Mouse (Mus musculus) kidney, embryonic 14.5 days (tissue): Measurements from ENCODE around the gene Kcnj15. TPM values are rescaled to one million over a fixed set of nuclear protein-coding genes. Genes with fewer than 3 reads are reported as not detected.

Source experiments
- ATAC-seq: fragments of 200-750 bp; cut with Nextera tagmentation; 2 replicates; pipeline ENCODE4 v1.8.0; 2017; ENCODE audit warnings: moderate number of reproducible peaks, mild to moderate bottlenecking, moderate TSS enrichment, moderate library complexity; ENCODE audit not compliant: low FRiP score, low TSS enrichment
- H3K27ac ChIP-seq: fragments of 300-500 bp; sonication (generic); 2 replicates; pipeline ENCODE4 v1.5.1; 2014; ENCODE audit warnings: low read depth, mild to moderate bottlenecking, low read length, moderate library complexity, mixed read lengths
- H3K27me3 ChIP-seq: fragments of 300-500 bp; sonication (generic); 2 replicates; pipeline ENCODE4 v1.6.1; 2014; ENCODE audit warnings: mild to moderate bottlenecking, low read length; ENCODE audit not compliant: control insufficient read depth, insufficient read depth
- H3K36me3 ChIP-seq: fragments of 300-500 bp; sonication (generic); 2 replicates; pipeline ENCODE4 v1.6.1; 2014; ENCODE audit warnings: low read length, mixed read lengths; ENCODE audit not compliant: control insufficient read depth, insufficient read depth
- H3K4me1 ChIP-seq: fragments of 300-500 bp; sonication (generic); 2 replicates; pipeline ENCODE4 v1.6.1; 2014; ENCODE audit warnings: low read length, mixed read lengths; ENCODE audit not compliant: control insufficient read depth, insufficient read depth
- H3K4me2 ChIP-seq: fragments of 300-500 bp; sonication (generic); replicated peaks from 2 replicates; pipeline ENCODE4 v1.6.1; 2014; ENCODE audit warnings: low read depth, mild to moderate bottlenecking, low read length
- H3K4me3 ChIP-seq: fragments of 300-500 bp; sonication (generic); 2 replicates; pipeline ENCODE4 v1.5.1; 2014; ENCODE audit warnings: mild to moderate bottlenecking, low read length
- H3K9ac ChIP-seq: fragments of 300-500 bp; sonication (generic); 2 replicates; pipeline ENCODE4 v1.6.1; 2014; ENCODE audit warnings: low read depth, mild to moderate bottlenecking, low read length, moderate library complexity
- H3K9me3 ChIP-seq: fragments of 300-500 bp; sonication (generic); 2 replicates; pipeline ENCODE4 v1.6.1; 2016; ENCODE audit warnings: low read length; ENCODE audit not compliant: control insufficient read depth
- WGBS: fragments of 180-500 bp; shearing (Covaris S2); extraction: QIAGEN DNeasy Blood & Tissue Kit; methylation state at CpG from one replicate; pipeline ENCODE4 v1.1.7; 2014; 5-methylcytosine and 5-hydroxymethylcytosine counted together
- polyA plus RNA-seq: library from polyadenylated mRNA; unstranded; fragments of >200 nt; fragmentation: Nextera tagmentation; extraction: Ambion mirVana; gene quantifications from 2 replicates; pipeline ENCODE4 v1.2.1, GENCODE M21; 2014

Kcnj15 gene
- polyA plus RNA-seq, 1 experiment from 2014 or later = 1.3 TPM

GRCm38 (mm10) chr16:95221051-95221450 lies 36.3 kb upstream of the Kcnj15 start:
- no peaks in the 10 kb centered on the region for H3K27me3 ChIP-seq
- no peak overlapping the region for H3K27ac ChIP-seq
- no peak for ATAC-seq
- no peak overlapping the region for H3K4me2 ChIP-seq
- H3K9ac ChIP-seq = no peak overlapping the region
- no peak overlapping the region for H3K4me3 ChIP-seq
- WGBS = 52% methylated on average over 4 of the region's 4 CpGs
- no peaks in the 10 kb centered on the region for H3K9me3 ChIP-seq
- H3K36me3 ChIP-seq = no peaks in the 10 kb centered on the region
- no peaks in the 10 kb centered on the region for H3K4me1 ChIP-seq

DNA sequence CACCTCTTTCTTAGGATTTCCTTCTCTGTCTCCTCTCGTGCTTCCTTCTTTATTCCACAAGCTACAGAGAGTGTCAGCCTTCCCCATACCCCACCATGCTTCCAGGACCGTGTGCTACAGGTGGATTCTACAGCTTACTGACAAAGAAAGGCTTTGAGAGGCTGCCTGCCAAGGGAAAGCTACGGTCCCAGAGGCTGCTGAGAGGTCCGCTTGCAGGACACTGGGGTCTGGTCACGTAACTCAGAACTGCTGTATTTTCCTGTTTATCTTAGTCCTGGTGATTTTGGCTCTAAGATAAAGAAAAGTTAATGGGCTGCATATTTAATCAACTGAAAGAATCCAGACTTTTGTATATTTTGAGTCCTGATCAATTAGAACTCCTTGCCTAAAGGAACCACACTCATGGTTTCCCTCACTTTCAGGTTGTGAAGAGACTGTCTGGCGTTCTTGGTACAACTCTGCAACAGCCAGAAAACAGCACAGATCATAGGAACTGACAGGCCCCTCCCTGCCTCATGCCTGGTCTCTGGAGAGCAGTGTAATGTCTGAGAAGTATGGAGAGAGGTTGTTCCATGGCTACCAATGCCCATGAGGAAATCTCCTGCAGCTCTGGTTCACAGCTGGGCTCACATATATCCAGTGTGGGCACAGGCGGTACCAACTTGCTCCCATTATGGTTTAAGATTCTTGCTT lies 35.2 kb upstream of the Kcnj15 start:
- Histone ChIP-seq H3K4me1 (no peaks in the 10 kb centered on the region), H3K9me3 (no peaks in the 10 kb centered on the region), H3K36me3 (no peaks in the 10 kb centered on the region), H3K4me2 (no peak overlapping the region), H3K27me3 (no peaks in the 10 kb centered on the region), H3K27ac (no peak overlapping the region), H3K4me3 (no peak overlapping the region), H3K9ac (no peak overlapping the region)
- WGBS = 57% methylated on average over 7 of the region's 7 CpGs
- no peak for ATAC-seq

GRCm38 (mm10) chr16:95223435-95223834 lies 33.9 kb upstream of the Kcnj15 start:
- 84% methylated on average over 8 of the region's 8 CpGs for WGBS
- Histone ChIP-seq H3K4me3 (no peak overlapping the region), H3K27ac (no peak overlapping the region), H3K4me2 (no peak overlapping the region), H3K36me3 (no peaks in the 10 kb centered on the region), H3K27me3 (no peaks in the 10 kb centered on the region), H3K9me3 (no peaks in the 10 kb centered on the region), H3K9ac (no peak overlapping the region), H3K4me1 (no peaks in the 10 kb centered on the region)
- no peak for ATAC-seq

GRCm38 (mm10) chr16:95225285-95225684 lies 32.1 kb upstream of the Kcnj15 start:
- H3K9me3 ChIP-seq = no peaks in the 10 kb centered on the region
- no peak overlapping the region for H3K27ac ChIP-seq
- no peaks in the 10 kb centered on the region for H3K27me3 ChIP-seq
- no peaks in the 10 kb centered on the region for H3K4me1 ChIP-seq
- no peaks in the 10 kb centered on the region for H3K36me3 ChIP-seq
- H3K4me3 ChIP-seq = no peak overlapping the region
- no peak overlapping the region for H3K4me2 ChIP-seq
- 71% methylated on average over 7 of the region's 7 CpGs for WGBS
- ATAC-seq = no peak
- no peak overlapping the region for H3K9ac ChIP-seq

GRCm38 (mm10) chr16:95231768-95232167 lies 25.6 kb upstream of the Kcnj15 start:
- H3K4me2 ChIP-seq = no peak overlapping the region
- WGBS = 74% methylated on average over 4 of the region's 4 CpGs
- no peaks in the 10 kb centered on the region for H3K27me3 ChIP-seq
- H3K9me3 ChIP-seq = no peaks in the 10 kb centered on the region
- H3K27ac ChIP-seq = no peak overlapping the region
- no peaks in the 10 kb centered on the region for H3K36me3 ChIP-seq
- ATAC-seq = no peak
- H3K4me1 ChIP-seq = no peaks in the 10 kb centered on the region
- H3K4me3 ChIP-seq = no peak overlapping the region
- no peak overlapping the region for H3K9ac ChIP-seq

GRCm38 (mm10) chr16:95234891-95235548 lies 22.3 kb upstream of the Kcnj15 start:
- ATAC-seq = no peak
- Histone ChIP-seq H3K4me2 (no peak overlapping the region), H3K4me3 (no peak overlapping the region), H3K9me3 (no peaks in the 10 kb centered on the region), H3K9ac (no peak overlapping the region), H3K4me1 (no peaks in the 10 kb centered on the region), H3K27me3 (no peaks in the 10 kb centered on the region), H3K36me3 (no peaks in the 10 kb centered on the region), H3K27ac (no peak overlapping the region)
- WGBS = 80% methylated on average over 2 of the region's 2 CpGs

- Histone ChIP-seq H3K4me2 (no peak overlapping the region), H3K36me3 (no peaks in the 10 kb centered on the region), H3K9ac (no peak overlapping the region), H3K9me3 (no peaks in the 10 kb centered on the region), H3K27ac (no peak overlapping the region), H3K4me1 (no peaks in the 10 kb centered on the region), H3K4me3 (no peak overlapping the region), H3K27me3 (no peaks in the 10 kb centered on the region)
- ATAC-seq = no peak
- 72% methylated on average over 7 of the region's 7 CpGs for WGBS
Observed at GRCm38 (mm10) chr16:95239209-95239925, 18.0 kb upstream of the Kcnj15 start.

GRCm38 (mm10) chr16:95240688-95241087 lies 16.7 kb upstream of the Kcnj15 start:
- H3K4me2 ChIP-seq = no peak overlapping the region
- no peaks in the 10 kb centered on the region for H3K27me3 ChIP-seq
- no peak overlapping the region for H3K9ac ChIP-seq
- ATAC-seq = no peak
- no peak overlapping the region for H3K27ac ChIP-seq
- no peaks in the 10 kb centered on the region for H3K4me1 ChIP-seq
- no peaks in the 10 kb centered on the region for H3K36me3 ChIP-seq
- 56% methylated on average over 5 of the region's 5 CpGs for whole genome bisulfite sequencing
- no peak overlapping the region for H3K4me3 ChIP-seq
- H3K9me3 ChIP-seq = no peaks in the 10 kb centered on the region

DNA sequence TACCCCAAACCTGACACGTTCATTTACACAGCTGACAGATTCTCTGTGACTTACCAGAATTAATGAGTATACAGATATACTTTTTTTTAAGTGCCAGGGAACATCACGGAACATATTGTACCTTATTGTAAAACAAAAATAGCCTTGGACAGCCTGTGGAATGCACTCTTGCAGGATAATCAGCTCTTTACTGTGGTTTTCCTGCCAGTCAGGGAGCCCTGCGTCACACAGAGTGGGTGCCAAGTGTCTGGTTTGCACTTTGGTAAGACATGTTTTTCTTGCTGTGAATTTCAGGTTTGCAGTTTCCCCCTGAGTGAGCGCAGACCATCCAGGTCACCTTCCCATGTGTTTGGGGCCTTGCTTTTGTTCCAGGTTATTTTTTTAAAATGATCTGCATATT lies 15.8 kb upstream of the Kcnj15 start:
- H3K4me1 ChIP-seq = no peaks in the 10 kb centered on the region
- no peak for ATAC-seq
- no peaks in the 10 kb centered on the region for H3K9me3 ChIP-seq
- no peak overlapping the region for H3K27ac ChIP-seq
- H3K9ac ChIP-seq = no peak overlapping the region
- no peaks in the 10 kb centered on the region for H3K36me3 ChIP-seq
- no peaks in the 10 kb centered on the region for H3K27me3 ChIP-seq
- H3K4me3 ChIP-seq = no peak overlapping the region
- 59% methylated on average over 4 of the region's 4 CpGs for WGBS
- no peak overlapping the region for H3K4me2 ChIP-seq
